Mouse (Mus musculus) stomach, embryonic 16.5 days (tissue): ENCODE measurements around the gene Prr5. TPM values are rescaled to one million over a fixed set of nuclear protein-coding genes. Genes with fewer than 3 reads are reported as not detected.
A peak's percentile ranks its signal among the peaks of the same experiment; 100 is the strongest.

ENCODE experiments used
- ATAC-seq: fragments of 200-750 bp; cut with Nextera tagmentation; 2 replicates; pipeline ENCODE4 v1.8.0; 2017; ENCODE audit warnings: moderate number of reproducible peaks, moderate TSS enrichment; ENCODE audit not compliant: insufficient read depth, low FRiP score
- H3K27ac ChIP-seq: fragments of 300-500 bp; sonication (generic); 2 replicates; pipeline ENCODE4 v1.5.1; 2014; ENCODE audit warnings: low read length
- H3K27me3 ChIP-seq: fragments of 300-500 bp; sonication (generic); 2 replicates; pipeline ENCODE4 v1.6.1; 2014; ENCODE audit warnings: low read length, control low read depth, mixed read lengths; ENCODE audit not compliant: control insufficient read depth, insufficient read depth
- H3K36me3 ChIP-seq: fragments of 300-500 bp; sonication (generic); 2 replicates; pipeline ENCODE4 v1.6.1; 2014; ENCODE audit warnings: low read length; ENCODE audit not compliant: control insufficient read depth, insufficient read depth
- H3K4me1 ChIP-seq: fragments of 300-500 bp; sonication (generic); 2 replicates; pipeline ENCODE4 v1.6.1; 2014; ENCODE audit warnings: low read length, control low read depth, mixed read lengths; ENCODE audit not compliant: control insufficient read depth, insufficient read depth
- H3K4me2 ChIP-seq: fragments of 300-500 bp; sonication (generic); 2 replicates; pipeline ENCODE4 v1.6.1; 2014; ENCODE audit warnings: low read depth, low read length, mixed read lengths
- H3K4me3 ChIP-seq: fragments of 300-500 bp; sonication (generic); replicated peaks from 2 replicates; pipeline ENCODE4 v1.5.1; 2014; ENCODE audit warnings: mild to moderate bottlenecking, low read length
- H3K9ac ChIP-seq: fragments of 300-500 bp; sonication (generic); 2 replicates; pipeline ENCODE4 v1.6.1; 2014; ENCODE audit warnings: low read length
- H3K9me3 ChIP-seq: fragments of 300-500 bp; sonication (generic); replicated peaks from 2 replicates; pipeline ENCODE4 v1.6.1; 2016; ENCODE audit warnings: low read length, control low read depth; ENCODE audit not compliant: control insufficient read depth
- WGBS: fragments of 180-500 bp; shearing (Covaris S2); extraction: QIAGEN DNeasy Blood & Tissue Kit; methylation state at CpG from one replicate; pipeline ENCODE4 v1.1.7; 2014; 5-methylcytosine and 5-hydroxymethylcytosine counted together
- polyA plus RNA-seq: library from polyadenylated mRNA; unstranded; fragments of >200 nt; fragmentation: Nextera tagmentation; extraction: Ambion mirVana; gene quantifications from 2 replicates; pipeline ENCODE4 v1.2.1, GENCODE M21; 2015

Prr5 gene
- polyA plus RNA-seq, 1 experiment from 2014 or later = 29.8 TPM

- Histone ChIP-seq H3K9ac (peak overlapping the region; percentile 60), H3K4me2 (peak overlapping the region; percentile 53), H3K36me3 (no peaks in the 10 kb centered on the region), H3K9me3 (no peaks in the 10 kb centered on the region), H3K4me3 (peak overlapping the region; percentile 37), H3K27ac (peak overlapping the region; percentile 88), H3K27me3 (no peaks in the 10 kb centered on the region), H3K4me1 (peaks cover 12% of the 10 kb centered on the region)
- 3% methylated on average over 28 of the region's 28 CpGs for WGBS
- ATAC-seq = peak; percentile 90
Measured at GRCm38 (mm10) chr15:84653979-84654966, 15.1 kb upstream of the Prr5 start.

GRCm38 (mm10) chr15:84654975-84655374, 14.4 kb upstream of the Prr5 start:
- no peaks in the 10 kb centered on the region for H3K27me3 ChIP-seq
- H3K4me2 ChIP-seq = 0 out of 2 replicates have a peak overlapping the region, but pooled peaks have one; percentile 53
- H3K36me3 ChIP-seq = no peaks in the 10 kb centered on the region
- no peak for ATAC-seq
- H3K9ac ChIP-seq = no peak overlapping the region
- H3K9me3 ChIP-seq = no peaks in the 10 kb centered on the region
- peaks cover 12% of the 10 kb centered on the region for H3K4me1 ChIP-seq
- peak overlapping the region; percentile 88 for H3K27ac ChIP-seq
- no peak overlapping the region for H3K4me3 ChIP-seq
- 41% methylated on average over 10 of the region's 10 CpGs for WGBS

GRCm38 (mm10) chr15:84656689-84657088, 12.7 kb upstream of the Prr5 start:
- 88% methylated on average over 3 of the region's 3 CpGs for WGBS
- ATAC-seq = no peak
- H3K4me2 ChIP-seq = no peak overlapping the region

GRCm38 (mm10) chr15:84657384-84658064, 11.9 kb upstream of the Prr5 start:
- no peak overlapping the region for H3K9ac ChIP-seq
- WGBS = 60% methylated on average over 9 of the region's 9 CpGs
- no peaks in the 10 kb centered on the region for H3K27me3 ChIP-seq
- no peak for ATAC-seq
- no peak overlapping the region for H3K4me3 ChIP-seq
- H3K27ac ChIP-seq = no peak overlapping the region
- no peaks in the 10 kb centered on the region for H3K9me3 ChIP-seq
- peaks cover 12% of the 10 kb centered on the region for H3K4me1 ChIP-seq
- no peak overlapping the region for H3K4me2 ChIP-seq
- no peaks in the 10 kb centered on the region for H3K36me3 ChIP-seq

More at GRCm38 (mm10) chr15:84656689-84657088, 12.7 kb upstream of the Prr5 start:
- Histone ChIP-seq H3K4me1 (peaks cover 12% of the 10 kb centered on the region), H3K36me3 (no peaks in the 10 kb centered on the region), H3K9ac (no peak overlapping the region), H3K4me3 (no peak overlapping the region), H3K27me3 (no peaks in the 10 kb centered on the region), H3K27ac (no peak overlapping the region), H3K9me3 (no peaks in the 10 kb centered on the region)

GRCm38 (mm10) chr15:84658655-84659054, 10.8 kb upstream of the Prr5 start:
- 82% methylated on average over 5 of the region's 5 CpGs for WGBS

GRCm38 (mm10) chr15:84659856-84660255, 9.6 kb upstream of the Prr5 start:
- Histone ChIP-seq H3K27me3 (0 out of 2 replicates have a peak, but pooled peaks cover 3% of the 10 kb centered on the region), H3K27ac (no peak overlapping the region), H3K9ac (no peak overlapping the region), H3K4me1 (peaks cover 18% of the 10 kb centered on the region), H3K9me3 (no peaks in the 10 kb centered on the region), H3K4me3 (no peak overlapping the region), H3K4me2 (no peak overlapping the region), H3K36me3 (no peaks in the 10 kb centered on the region)
- ATAC-seq = no peak
- WGBS = 73% methylated on average over 5 of the region's 5 CpGs

More at GRCm38 (mm10) chr15:84658655-84659054, 10.8 kb upstream of the Prr5 start:
- Histone ChIP-seq H3K4me3 (no peak overlapping the region), H3K27me3 (0 out of 2 replicates have a peak, but pooled peaks cover 2% of the 10 kb centered on the region), H3K9me3 (no peaks in the 10 kb centered on the region), H3K4me2 (no peak overlapping the region), H3K36me3 (no peaks in the 10 kb centered on the region), H3K27ac (no peak overlapping the region), H3K4me1 (peaks cover 17% of the 10 kb centered on the region), H3K9ac (no peak overlapping the region)
- ATAC-seq = no peak

GRCm38 (mm10) chr15:84661274-84661673, 8.1 kb upstream of the Prr5 start:
- Histone ChIP-seq H3K4me3 (no peak overlapping the region), H3K4me1 (peaks cover 9% of the 10 kb centered on the region), H3K36me3 (no peaks in the 10 kb centered on the region), H3K4me2 (no peak overlapping the region), H3K27ac (no peak overlapping the region), H3K9me3 (no peaks in the 10 kb centered on the region), H3K27me3 (0 out of 2 replicates have a peak, but pooled peaks cover 3% of the 10 kb centered on the region), H3K9ac (no peak overlapping the region)
- no peak for ATAC-seq
- WGBS = 87% methylated on average over 5 of the region's 5 CpGs

GRCm38 (mm10) chr15:84662952-84663684, 6.3 kb upstream of the Prr5 start:
- WGBS = under 1% methylated on average over 56 of the region's 56 CpGs
- Histone ChIP-seq H3K4me3 (peak overlapping the region; percentile 61), H3K27ac (no peak overlapping the region), H3K4me1 (peaks cover 9% of the 10 kb centered on the region), H3K36me3 (no peaks in the 10 kb centered on the region), H3K9me3 (no peaks in the 10 kb centered on the region), H3K27me3 (0 out of 2 replicates have a peak, but pooled peaks cover 3% of the 10 kb centered on the region), H3K9ac (peak overlapping the region; percentile 74), H3K4me2 (peak overlapping the region; percentile 85)
- peak; percentile 89 for ATAC-seq
